ENCODE assay signal across 15 mouse cellular contexts in the genomic region with DNA sequence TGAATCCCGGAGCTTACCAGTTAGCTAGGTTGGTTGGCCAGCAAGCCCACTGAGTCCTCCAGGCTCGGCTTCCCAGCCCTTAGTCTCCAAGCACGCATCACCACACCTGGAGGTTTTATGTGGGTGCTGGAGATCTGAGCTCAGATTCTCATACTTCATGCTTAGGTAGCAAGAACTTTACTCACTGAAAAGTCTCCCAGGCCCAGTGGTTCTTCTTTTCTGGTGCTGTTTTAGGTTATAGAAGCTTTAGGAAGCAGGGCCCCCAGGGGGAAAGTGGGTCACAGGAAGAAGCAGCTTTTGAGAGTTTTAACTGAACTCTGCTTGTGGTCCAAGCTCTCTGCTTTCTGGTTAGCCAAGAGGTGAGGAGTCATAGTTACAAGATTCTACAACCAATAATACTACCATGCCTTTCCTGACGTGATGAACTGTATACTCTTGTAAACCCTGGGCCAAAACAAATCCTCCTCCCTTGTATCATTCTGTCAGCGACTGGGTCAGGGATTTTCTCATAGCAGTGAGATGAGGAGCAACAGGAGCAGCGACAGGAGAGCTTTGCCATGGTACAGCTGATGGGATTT.
DNase-seq lines count a peak whose midpoint lies in the region; ATAC-seq lines count a peak whose summit lies in the region.
"Had no signal": no experiment of that assay in that cellular context is flagged by ENCODE, and none has a peak within 500 bp of the region (broad histone marks: within the 10 kb centered on the region; RNA-seq: fewer than 3 reads in every experiment).

No protein-coding gene starts in this region.

- intact Hi-C loops in heart, postnatal 36 days (cut with DNase I): no loop called here

- no peak overlapping the region for H3K9ac ChIP-seq in heart, embryonic 12.5 days
- H3K9ac ChIP-seq: forebrain, embryonic 12.5 days; limb, embryonic 15.5 days had no signal

- no peaks in the 10 kb centered on the region for H3K9me3 ChIP-seq in heart, embryonic 12.5 days (replicated peaks)
- H3K9me3 ChIP-seq: embryonic facial prominence, embryonic 10.5 days; forebrain, embryonic 12.5 days; limb, embryonic 15.5 days had no signal

- peaks cover 39% of the 10 kb centered on the region for H3K36me3 ChIP-seq in heart, embryonic 12.5 days
- H3K36me3 ChIP-seq: embryonic facial prominence, embryonic 10.5 days; forebrain, embryonic 12.5 days; limb, embryonic 15.5 days had no signal

- no peak for ATAC-seq in heart, embryonic 12.5 days (ENCODE audit: insufficient number of reproducible peaks, low FRiP score)
- ATAC-seq in megakaryocyte-erythroid progenitor cell, adult 5-6 weeks (replicated peaks; ENCODE audit: low FRiP score, low TSS enrichment, poor library complexity, severe bottlenecking): peak; percentile 5; the same call in 1 of the 2 replicates

- 64% methylated on average over 6 of the region's 6 CpGs for WGBS in heart, embryonic 12.5 days

- H3K4me2 ChIP-seq in heart, embryonic 12.5 days: no peak overlapping the region
- H3K4me2 ChIP-seq: forebrain, embryonic 12.5 days; limb, embryonic 15.5 days had no signal

- H3K4me3 ChIP-seq in heart, embryonic 12.5 days: no peak overlapping the region
- H3K4me3 ChIP-seq: embryonic facial prominence, embryonic 10.5 days; forebrain, embryonic 12.5 days; limb, embryonic 15.5 days had no signal

- H3K27ac ChIP-seq in heart, embryonic 12.5 days (ENCODE audit: poor library complexity, severe bottlenecking): 0 out of 2 replicates have a peak overlapping the region, but pooled peaks have one; percentile 33
- H3K27ac ChIP-seq: embryonic facial prominence, embryonic 10.5 days; forebrain, embryonic 12.5 days; limb, embryonic 15.5 days had no signal

- H3K4me1 ChIP-seq in heart, embryonic 12.5 days (replicated peaks): peaks cover 18% of the 10 kb centered on the region; the same call in 1 of the 2 replicates
- H3K4me1 ChIP-seq: forebrain, embryonic 12.5 days; limb, embryonic 15.5 days had no signal

- no peaks in the 10 kb centered on the region for H3K27me3 ChIP-seq in heart, embryonic 12.5 days (replicated peaks)
- H3K27me3 ChIP-seq: forebrain, embryonic 12.5 days; limb, embryonic 15.5 days had no signal

- DNase-seq in heart, postnatal 36 days: no peak
- peak; percentile 2 to 3 for DNase-seq in spleen, postnatal 36 days (ENCODE audit: low spot score in 2 of 2)
- DNase-seq in spleen, postnatal 4 days (ENCODE audit: low spot score in 2 of 2): no peak
- DNase-seq in right cerebral cortex, postnatal 14 days: no peak
- no peak for DNase-seq in cerebellum, adult 9-11 months
- DNase-seq in urinary bladder, postnatal 10 days (ENCODE audit: low spot score): no peak
- DNase-seq: adrenal gland, adult 8-10 months; gastrocnemius, postnatal 10 days; heart, postnatal 14 days; midbrain, embryonic 14.5 days had no signal

Comparison
In these comparisons a context has a peak if more than half of its experiments do, and no peak if none do; other contexts are left out.
1. DNase-seq: peak in spleen, postnatal 36 days (2 of 2); none in heart, postnatal 36 days (0 of 2), spleen, postnatal 4 days (0 of 2), right cerebral cortex, postnatal 14 days (single experiment), cerebellum, adult 9-11 months (single experiment) and urinary bladder, postnatal 10 days (single experiment).